Mouse (Mus musculus) mature B cell (primary cell): ENCODE data around the gene Ruvbl2.
"Not testable (repeated sequence)": the region's sequence is repeated elsewhere in the genome, so short reads cannot be mapped to it uniquely, and the experiment has no call there.

Experiments used
- in situ Hi-C: fragments of 300-500 bp; cut with MboI; formaldehyde crosslinking; loops from 2 replicates; pipeline ENCODE4 v1.14.3; 2019

Ruvbl2 gene

DNA sequence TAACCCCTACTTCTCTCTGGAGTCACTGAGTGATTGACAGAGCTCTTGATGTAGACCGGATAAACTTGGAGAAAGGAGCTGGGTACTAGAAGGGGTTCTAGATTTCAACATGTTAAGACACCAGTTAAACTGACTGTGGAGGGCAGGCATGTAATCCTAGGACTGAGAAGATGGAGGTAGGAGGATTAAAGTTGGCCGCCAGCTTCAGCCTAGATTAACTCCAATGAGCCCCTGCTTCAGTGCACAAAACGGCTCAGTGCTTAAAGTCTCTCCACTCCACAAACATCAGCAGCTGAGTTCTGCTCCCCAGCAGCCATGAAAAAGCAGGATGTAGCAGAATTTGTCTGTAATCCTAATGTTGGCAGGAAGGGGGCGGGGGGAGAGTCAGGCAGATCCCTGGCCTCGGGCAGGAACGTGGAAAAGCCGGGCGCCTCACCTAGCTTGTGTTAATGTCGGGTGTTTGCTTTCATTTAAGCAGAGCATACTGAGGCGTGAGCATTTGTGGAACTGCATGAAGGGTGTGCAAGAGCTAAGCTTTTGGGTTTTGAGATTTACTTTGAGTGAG, 36.3 kb downstream of the Ruvbl2 start:
- in situ Hi-C loops, result no loop called here

DNA sequence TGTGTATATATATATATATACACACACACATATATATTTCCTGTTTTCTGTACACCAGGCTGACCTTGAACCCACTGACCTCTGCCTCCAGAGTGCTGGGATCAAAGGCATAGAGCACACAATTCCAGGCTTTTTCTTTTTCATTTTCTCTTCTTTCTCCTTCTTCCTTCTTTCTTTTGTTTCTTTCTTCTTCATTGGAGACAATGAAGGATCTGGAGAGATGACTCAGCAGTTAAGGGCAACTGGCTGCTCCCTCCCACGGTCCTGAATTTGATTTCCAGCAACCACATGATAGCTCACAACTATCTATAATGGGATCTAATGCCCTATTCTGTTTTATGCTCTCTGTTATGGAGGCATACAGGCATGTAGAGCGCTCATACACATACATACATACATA, 41.1 kb downstream of the Ruvbl2 start:
- in situ Hi-C loops, result no loop called here

DNA sequence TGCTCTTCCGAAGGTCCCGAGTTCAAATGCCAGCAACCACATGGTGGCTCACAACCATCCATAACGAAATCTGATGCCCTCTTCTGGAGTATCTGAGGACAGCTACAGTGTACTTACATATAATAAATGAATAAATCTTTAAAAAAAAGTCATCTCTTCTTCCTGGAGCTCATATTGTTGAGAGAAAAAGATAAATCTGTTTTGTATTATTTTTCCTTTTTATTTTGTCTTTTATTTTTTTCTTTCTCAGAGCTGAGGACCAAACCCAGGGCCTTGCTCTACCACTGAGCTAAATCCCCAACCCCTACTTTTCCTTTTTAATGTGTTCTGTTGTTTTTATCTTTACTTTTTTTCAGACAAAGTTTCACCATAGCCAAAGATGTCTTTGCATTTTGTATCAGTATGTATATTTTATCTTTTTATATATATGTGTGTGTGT, 41.5 kb downstream of the Ruvbl2 start:
- in situ Hi-C loops, result not testable (repeated sequence)

DNA sequence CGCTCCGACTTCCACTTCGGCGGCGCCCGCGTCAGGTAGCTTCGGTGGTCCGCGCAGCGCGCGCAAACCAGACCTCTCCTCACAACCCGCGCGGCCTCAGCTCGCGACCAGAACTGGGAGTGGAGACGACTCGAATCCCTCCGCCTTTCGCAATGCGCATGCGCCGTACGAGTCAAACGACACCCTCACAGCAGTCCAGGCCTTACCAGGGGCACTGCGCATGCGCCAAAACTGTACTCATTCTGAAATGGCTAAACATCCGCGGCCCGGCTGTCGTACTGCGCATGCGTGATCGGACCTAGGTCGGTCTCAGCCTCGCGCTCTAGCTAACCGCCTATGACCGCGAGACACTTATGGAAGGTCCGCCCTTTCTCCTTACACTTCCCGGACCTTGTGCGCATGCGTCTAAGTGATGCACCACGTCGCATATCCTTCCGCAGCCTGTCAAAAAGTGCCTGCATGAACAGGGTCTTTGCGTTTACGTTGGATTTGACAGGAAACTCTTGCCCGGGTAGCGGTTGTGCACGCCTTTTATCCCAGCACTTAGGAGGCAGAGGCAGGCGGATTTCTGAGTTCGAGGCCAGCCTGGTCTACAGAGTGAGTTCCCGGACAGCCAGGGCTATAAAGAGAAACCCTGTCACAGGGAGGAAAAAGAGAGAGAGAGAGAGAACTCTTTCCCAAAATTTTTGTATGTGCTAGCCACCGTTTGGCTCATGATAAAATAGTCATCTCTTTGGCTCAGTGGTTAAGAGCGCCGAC, 42.1 kb downstream of the Ruvbl2 start, which contains the start of gene Snrnp70:
Gene Snrnp70, minus strand, starts transcription at position 165 of the 759 bp plus-strand sequence.
- in situ Hi-C loops, result no loop called here

DNA sequence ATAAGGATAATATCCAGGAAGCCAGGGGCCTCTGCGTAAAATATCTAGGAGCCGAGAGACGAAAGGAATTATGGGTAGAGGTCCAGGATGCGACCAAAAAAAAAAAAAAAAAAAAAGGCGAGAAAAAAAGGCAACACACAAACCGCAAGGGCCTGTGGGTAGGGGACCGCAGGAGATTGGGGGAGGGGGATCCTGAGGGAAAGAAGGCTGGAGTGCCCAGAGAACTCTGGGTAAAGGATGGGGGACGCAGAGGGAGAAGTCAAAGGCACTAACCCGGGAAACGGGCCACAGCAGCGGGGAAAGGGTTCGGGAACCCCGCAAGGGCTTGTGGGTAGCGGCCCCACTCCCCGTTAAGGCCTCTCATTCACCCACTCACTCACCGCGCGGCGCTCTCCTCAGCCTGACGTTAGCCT, 42.8 kb downstream of the Ruvbl2 start:
- in situ Hi-C loops, result no loop called here

DNA sequence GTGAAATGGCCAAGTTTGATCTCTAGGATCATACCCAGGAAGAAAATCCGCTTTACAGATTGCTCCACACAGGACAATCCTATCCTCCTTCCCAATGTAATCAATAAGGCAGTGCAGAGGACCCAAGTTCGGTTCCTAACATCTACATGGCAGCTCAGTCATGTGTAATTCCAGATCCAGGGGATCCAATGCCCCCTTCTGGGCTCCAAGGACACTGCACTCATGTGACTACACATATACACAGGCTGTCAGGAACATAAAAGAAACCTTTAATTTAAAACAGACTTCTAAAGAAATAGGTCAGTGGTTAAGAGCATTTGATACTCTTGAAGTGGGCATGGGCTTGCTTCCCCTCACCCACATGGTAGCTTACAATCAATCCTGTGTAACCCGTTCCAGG, 51.8 kb downstream of the Ruvbl2 start:
- in situ Hi-C loops, result no loop called here

DNA sequence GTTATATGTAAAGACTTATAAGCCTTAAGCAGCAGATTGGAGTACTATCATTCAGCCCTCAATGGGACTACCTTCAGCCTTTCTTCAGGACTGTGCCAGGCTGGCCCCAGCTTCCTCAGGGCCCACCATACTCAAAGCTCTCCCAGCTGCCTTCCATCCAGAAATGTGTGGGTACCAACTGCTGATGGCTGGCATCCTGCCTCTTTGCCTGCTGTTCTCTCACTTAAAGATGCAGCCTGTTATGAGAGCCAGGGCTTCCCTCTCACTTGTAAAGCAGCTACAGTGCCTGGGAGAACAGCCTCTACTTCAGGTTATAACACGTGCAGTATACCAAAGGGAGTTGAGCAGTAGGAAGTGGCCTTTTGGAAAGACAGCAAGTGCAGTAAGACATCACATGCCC, 61.8 kb downstream of the Ruvbl2 start:
- in situ Hi-C loops, result no loop called here

DNA sequence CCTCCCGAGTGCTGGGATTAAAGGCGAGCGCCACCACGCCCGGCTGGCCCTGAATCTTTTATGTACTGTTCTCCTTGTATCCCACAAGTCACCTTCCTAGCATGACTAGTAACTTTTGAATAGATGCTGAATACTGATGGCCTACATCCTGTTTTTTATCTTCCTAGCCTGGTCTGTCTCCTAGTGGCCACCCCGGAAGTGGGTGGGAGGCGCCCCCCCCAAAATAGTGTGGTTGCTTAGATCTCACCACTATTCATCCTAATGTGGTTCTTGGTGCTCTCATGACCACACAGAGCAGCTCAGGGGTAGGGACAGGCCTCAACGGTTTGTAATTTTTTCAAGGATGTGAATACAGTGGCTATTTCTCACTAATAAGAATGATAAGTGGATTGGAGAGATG, 63.3 kb downstream of the Ruvbl2 start:
- in situ Hi-C loops, result no loop called here

DNA sequence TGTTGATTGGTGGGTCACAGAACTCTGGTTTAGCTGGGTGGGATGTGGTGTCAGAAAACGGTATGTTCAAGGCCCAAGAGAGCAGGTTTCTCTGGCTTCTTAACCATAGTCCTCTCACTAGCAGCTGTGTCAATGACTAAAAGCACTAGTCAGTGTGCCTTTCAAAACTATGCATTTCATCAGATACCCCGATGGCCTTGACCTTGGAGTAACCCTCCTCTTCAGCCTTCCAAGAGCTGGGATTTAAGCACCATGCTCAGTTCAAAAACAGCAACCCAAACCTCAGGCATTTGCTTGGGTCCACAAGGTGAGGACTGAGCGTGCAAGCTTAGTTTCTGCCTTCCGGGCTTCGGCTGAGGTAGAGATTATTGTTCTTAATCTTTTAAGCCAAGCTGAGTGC, 65.5 kb downstream of the Ruvbl2 start:
- in situ Hi-C loops, result no loop called here
